Mouse (Mus musculus) kidney, adult 18-20 months (tissue): Measurements from ENCODE around the gene A230050P20Rik.
"Not testable (repeated sequence)": the region's sequence is repeated elsewhere in the genome, so short reads cannot be mapped to it uniquely, and the experiment has no call there.

Source experiments
- DNase-seq: peaks from one replicate; pipeline ENCODE4 v3.0.0; 2021

A230050P20Rik gene

GRCm38 (mm10) chr9:20868448-20869001, at the start of gene A230050P20Rik:
Gene A230050P20Rik, plus strand, starts transcription at chr9:20868642.
- DNase-seq: peak; percentile 54

GRCm38 (mm10) chr9:20820001-20820400, 48.4 kb upstream of the A230050P20Rik start:
- no peak for DNase-seq

- no peak for DNase-seq
Measured at GRCm38 (mm10) chr9:20822821-20823220, 45.6 kb upstream of the A230050P20Rik start.

GRCm38 (mm10) chr9:20825781-20826180, 42.7 kb upstream of the A230050P20Rik start:
- DNase-seq: no peak

GRCm38 (mm10) chr9:20828127-20828526, 40.3 kb upstream of the A230050P20Rik start:
- DNase-seq: no peak

- peak; percentile 94 for DNase-seq
Measured at GRCm38 (mm10) chr9:20830901-20831643, 37.4 kb upstream of the A230050P20Rik start.

GRCm38 (mm10) chr9:20834881-20835280, 33.6 kb upstream of the A230050P20Rik start:
- DNase-seq: no peak

GRCm38 (mm10) chr9:20835431-20835954, 32.9 kb upstream of the A230050P20Rik start:
- DNase-seq: not testable (repeated sequence)

GRCm38 (mm10) chr9:20837184-20837947, 31.1 kb upstream of the A230050P20Rik start:
- DNase-seq: no peak

GRCm38 (mm10) chr9:20838931-20839330, 29.5 kb upstream of the A230050P20Rik start:
- no peak for DNase-seq

GRCm38 (mm10) chr9:20842211-20842610, 26.2 kb upstream of the A230050P20Rik start:
- DNase-seq: no peak

GRCm38 (mm10) chr9:20842670-20843069, 25.8 kb upstream of the A230050P20Rik start:
- no peak for DNase-seq

GRCm38 (mm10) chr9:20850179-20850578, 18.3 kb upstream of the A230050P20Rik start:
- no peak for DNase-seq

GRCm38 (mm10) chr9:20857131-20857530, 11.3 kb upstream of the A230050P20Rik start:
- peak; percentile 48 for DNase-seq

GRCm38 (mm10) chr9:20859926-20860325, 8.5 kb upstream of the A230050P20Rik start:
- no peak for DNase-seq

GRCm38 (mm10) chr9:20861821-20862220, 6.6 kb upstream of the A230050P20Rik start:
- peak; percentile 29 for DNase-seq

- no peak for DNase-seq
Measured at GRCm38 (mm10) chr9:20862225-20862624, 6.2 kb upstream of the A230050P20Rik start.

GRCm38 (mm10) chr9:20866879-20867278, 1.6 kb upstream of the A230050P20Rik start:
- no peak for DNase-seq

- no peak for DNase-seq
Measured at GRCm38 (mm10) chr9:20869246-20869645, 804 bp downstream of the A230050P20Rik start.

GRCm38 (mm10) chr9:20870211-20871173, 2.0 kb downstream of the A230050P20Rik start:
- DNase-seq: no peak

GRCm38 (mm10) chr9:20872991-20873390, 4.5 kb downstream of the A230050P20Rik start:
- no peak for DNase-seq

- no peak for DNase-seq
Measured at GRCm38 (mm10) chr9:20873521-20873920, 5.1 kb downstream of the A230050P20Rik start.
